Mouse (Mus musculus) heart, adult 18-20 months (tissue): ENCODE results near the gene Gm10073. TPM values are rescaled to one million over a fixed set of nuclear protein-coding genes. Genes with fewer than 3 reads are reported as not detected.
"Not testable (repeated sequence)": the region's sequence is repeated elsewhere in the genome, so short reads cannot be mapped to it uniquely, and the experiment has no call there.

Experiments
- DNase-seq, 2 experiments: peaks; one replicate each; pipeline ENCODE4 v3.0.0; 2021 to 2022; ENCODE audit warnings: mixed read lengths in 1 of 2
- long read RNA-seq, 2 experiments: library from polyadenylated mRNA; stranded (forward); transcript quantifications; one replicate each; pipeline ENCODE4 v2.0.0; 2021
- total RNA-seq, 2 experiments: library from RNA; stranded (reverse); gene quantifications; 2 replicates each; pipeline ENCODE4 v1.2.3; 2021

Gm10073 gene
- total RNA-seq: 100 to 1,000 TPM; 123 to 131 TPM
- long read RNA-seq, experiment 1, partial matches to known transcripts: 0 of 3 reads
- long read RNA-seq, experiment 1, other reads (novel, unspliced or antisense): 0 of 3 reads
- long read RNA-seq, experiment 2, partial matches to known transcripts: 0 of 2 reads
- long read RNA-seq, experiment 2, other reads (novel, unspliced or antisense): 0 of 2 reads

- DNase-seq: not testable (repeated sequence)
Measured at GRCm38 (mm10) chr8:106573168-106573567, at the start of gene Gm10073. Gene Gm10073, minus strand, starts transcription at chr8:106573461.

DNA sequence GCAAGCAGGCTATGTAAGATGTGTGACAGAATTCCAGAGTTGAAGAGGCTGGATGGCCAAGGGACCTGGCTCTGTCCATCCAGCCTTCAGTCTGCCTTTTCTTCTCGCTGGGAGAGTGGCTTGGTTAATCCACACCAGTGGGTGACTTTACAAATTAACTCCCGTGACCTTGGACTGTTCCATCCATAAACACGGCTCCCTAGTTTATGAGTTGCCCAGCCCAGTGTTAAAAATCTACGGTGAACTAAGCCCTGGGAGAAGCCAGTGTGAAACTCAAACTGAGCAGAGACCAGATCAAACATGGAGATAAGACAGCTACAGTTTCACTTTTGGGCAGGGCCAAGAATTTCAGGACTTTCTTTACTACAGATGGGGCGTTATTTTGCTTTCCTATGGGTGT lies 49.8 kb upstream of the Gm10073 start:
- no peak for DNase-seq

DNA sequence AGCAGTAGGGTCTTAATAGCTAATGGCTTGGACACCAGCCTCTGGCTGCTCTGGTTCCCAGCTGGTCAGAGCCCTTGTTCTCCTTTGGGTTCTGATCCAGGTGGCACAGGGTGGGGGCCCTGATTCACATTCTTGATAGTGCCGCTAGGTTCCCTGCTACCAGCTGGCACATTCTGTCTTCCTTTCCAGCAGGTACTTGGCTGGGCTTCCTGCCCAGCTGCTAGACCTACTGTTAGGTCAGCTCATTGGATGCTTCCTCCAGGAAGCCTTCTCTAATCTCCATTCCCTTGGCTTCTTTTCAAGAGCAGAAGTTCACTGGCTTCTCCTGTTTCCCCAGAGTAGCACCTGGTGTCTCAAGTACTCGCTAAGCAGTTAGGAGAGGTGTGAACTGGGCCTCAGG lies 47.2 kb upstream of the Gm10073 start:
- no peak for DNase-seq

DNA sequence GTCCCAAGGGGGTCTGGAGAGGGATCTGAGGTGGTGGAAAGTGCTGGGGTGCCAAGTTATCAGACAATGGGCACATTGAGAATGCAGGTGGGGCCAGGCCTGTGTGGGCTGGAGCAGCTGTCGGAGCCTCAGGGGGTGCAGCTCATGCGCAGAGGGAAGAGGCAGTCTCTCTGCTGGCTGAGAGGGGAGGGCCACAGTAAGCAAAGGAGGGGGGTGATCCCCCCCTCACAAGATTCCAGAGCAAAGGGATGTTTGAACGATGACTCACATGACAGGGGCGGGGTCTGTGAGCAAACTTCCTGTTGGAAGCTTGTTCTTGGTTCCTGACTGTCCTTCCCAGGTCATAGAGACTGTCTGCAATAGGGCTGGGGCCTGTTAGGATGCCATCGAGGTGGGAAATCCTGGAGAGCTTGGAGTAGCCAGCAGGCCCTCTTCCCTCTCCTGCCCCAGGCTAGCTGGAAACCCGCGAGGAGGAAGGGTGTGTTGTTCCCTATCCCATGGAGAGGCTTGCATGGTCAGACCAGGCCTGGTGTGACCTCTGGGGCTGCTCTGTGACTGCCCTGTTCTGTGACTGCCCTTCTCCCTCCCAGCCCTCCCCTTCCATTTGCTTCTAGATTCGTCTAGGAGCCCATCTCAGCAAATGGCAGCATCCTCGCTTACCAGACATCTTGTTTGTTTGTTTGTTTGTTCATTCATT lies 46.4 kb upstream of the Gm10073 start:
- peak; percentile 34 to 52 for DNase-seq

- no peak for DNase-seq
Measured at GRCm38 (mm10) chr8:106618324-106618723, 45.1 kb upstream of the Gm10073 start.

GRCm38 (mm10) chr8:106617865-106618264 lies 44.6 kb upstream of the Gm10073 start:
- no peak for DNase-seq

GRCm38 (mm10) chr8:106617196-106617595 lies 43.9 kb upstream of the Gm10073 start:
- no peak for DNase-seq

DNA sequence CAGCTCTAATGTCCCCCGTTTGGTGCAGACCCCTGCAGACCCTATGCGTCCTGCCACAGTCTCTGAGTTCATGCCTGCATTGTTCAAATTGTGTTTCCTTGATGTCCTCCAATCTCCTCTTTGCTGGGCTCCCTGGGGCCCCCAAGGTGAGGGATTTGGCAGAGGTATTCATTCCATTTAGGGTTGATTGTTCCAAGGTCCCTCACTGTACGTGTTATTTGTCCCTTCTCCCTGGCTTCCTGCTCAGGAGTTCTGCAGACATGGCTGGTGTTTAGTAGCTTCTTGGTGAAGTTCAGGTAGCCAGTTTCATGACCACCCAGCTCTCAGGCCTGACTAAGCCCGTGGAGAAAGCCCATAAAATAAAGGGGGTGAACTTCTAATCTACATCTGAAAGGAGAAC lies 43.4 kb upstream of the Gm10073 start:
- DNase-seq: no peak

DNA sequence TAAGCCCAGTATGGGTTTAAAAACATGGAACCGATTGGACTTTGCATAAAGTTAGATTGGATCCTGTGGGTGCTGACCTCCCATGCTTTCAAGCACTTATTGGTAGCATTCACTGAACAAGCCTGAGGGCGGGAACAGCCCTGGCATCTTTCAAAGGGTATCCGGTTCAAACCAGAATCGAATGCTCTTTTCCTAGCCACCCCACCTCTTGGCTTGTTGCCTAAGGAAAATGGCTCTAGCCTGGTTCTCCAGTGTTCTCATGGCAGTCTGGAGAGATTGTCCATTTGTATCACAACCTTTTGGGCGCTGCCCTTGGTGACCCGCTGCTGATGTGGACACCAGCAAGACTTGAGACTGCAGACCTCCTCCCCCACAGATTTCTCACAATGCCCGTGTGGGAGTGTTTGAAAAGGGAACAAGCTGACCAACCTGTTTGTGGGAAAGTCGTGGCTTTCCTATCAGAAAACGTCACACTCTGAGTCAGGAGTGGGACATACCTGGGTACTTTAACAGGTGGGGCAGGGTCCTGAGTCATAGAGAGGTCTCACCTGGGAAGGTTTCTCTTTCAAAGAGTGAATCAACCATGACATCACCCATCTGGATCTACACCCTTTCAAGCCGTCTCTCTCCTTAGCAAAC lies 42.5 kb upstream of the Gm10073 start:
- DNase-seq: no peak

- DNase-seq: no peak
Measured at GRCm38 (mm10) chr8:106614704-106615103, 41.4 kb upstream of the Gm10073 start.

DNA sequence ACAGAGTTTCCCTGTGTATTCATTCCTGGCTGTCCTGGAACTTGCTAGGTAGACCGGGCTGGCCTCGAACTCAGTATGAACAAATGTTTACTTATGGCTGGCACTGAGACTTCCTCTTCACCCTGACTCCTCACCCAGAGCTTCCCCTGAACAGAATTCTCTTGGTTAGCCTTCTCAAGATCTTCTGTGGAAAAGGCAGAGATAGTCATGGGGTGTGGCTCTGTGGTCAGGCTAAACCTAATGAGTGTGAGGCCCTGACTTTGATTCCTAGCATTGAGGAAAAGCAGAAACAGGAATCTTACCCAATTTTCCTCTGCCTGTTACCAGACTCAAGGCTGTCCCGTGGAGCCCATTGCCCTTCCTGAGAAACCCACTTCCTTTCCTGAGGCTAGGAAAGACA lies 38.8 kb upstream of the Gm10073 start:
- no peak for DNase-seq

- DNase-seq: no peak
Measured at GRCm38 (mm10) chr8:106610958-106611640, 37.8 kb upstream of the Gm10073 start.

GRCm38 (mm10) chr8:106609076-106609903 lies 36.0 kb upstream of the Gm10073 start:
- DNase-seq: no peak

DNA sequence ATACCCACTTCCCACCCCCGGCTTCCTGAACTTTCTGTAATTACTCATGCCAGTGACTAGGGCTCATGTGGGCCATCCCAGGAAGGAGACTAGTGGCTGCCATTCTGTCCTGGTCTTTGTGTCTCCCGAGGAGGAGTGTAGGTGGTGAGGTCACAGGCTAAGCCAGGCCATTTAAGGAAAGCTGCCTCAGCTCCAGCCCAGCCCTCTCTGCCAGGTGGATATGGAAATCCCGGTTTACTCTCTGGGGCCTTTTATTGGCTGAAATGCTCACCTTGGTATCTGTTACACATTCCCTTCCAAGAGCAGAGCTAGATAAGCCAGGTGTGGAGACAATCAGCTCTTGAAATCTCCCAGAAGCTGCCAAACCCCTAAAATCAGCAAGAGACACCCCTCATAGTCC lies 35.2 kb upstream of the Gm10073 start:
- DNase-seq: no peak

GRCm38 (mm10) chr8:106607783-106608182 lies 34.5 kb upstream of the Gm10073 start:
- not testable (repeated sequence) for DNase-seq

GRCm38 (mm10) chr8:106606601-106607145 lies 33.4 kb upstream of the Gm10073 start:
- DNase-seq: no peak

DNA sequence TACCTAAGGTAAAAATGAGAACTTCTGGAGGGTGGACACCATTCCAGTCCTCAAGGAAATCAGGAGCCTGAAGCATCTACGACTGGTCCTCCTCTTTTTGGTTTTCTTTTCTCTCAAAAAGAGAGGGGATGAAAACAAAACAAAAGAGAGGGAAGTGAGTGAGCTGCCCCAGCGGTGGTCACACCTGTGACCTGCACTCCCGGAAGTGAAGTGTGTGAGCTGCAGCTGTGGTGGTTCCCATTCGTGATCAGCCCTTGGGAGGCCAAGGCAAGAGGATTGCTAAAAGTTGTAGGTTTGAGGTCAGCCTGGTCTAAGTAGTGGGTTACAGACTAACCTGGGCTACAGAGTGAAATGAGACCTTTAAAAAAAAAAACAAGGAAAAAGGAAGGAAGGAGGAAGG lies 32.9 kb upstream of the Gm10073 start:
- no peak for DNase-seq

DNA sequence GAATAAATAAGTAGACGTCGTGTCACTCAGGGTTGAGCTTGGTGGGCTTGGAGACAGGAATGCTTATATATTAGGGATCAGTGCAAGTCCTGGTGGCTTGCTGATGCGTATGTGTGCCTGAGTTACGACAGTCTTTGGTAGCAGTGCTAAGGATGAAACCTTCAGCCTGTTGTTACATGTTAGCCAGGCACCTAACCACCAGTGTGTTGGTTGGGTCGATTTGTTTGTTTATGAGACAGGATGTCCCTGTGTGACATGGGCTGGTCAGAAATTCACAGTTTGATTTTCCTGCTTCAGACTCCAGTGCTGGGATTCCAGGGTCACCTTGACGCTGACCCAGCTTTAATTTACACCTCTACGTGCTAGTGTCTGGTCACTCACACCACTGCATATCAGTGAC lies 32.4 kb upstream of the Gm10073 start:
- DNase-seq: no peak

GRCm38 (mm10) chr8:106603933-106604332 lies 30.7 kb upstream of the Gm10073 start:
- no peak for DNase-seq

DNA sequence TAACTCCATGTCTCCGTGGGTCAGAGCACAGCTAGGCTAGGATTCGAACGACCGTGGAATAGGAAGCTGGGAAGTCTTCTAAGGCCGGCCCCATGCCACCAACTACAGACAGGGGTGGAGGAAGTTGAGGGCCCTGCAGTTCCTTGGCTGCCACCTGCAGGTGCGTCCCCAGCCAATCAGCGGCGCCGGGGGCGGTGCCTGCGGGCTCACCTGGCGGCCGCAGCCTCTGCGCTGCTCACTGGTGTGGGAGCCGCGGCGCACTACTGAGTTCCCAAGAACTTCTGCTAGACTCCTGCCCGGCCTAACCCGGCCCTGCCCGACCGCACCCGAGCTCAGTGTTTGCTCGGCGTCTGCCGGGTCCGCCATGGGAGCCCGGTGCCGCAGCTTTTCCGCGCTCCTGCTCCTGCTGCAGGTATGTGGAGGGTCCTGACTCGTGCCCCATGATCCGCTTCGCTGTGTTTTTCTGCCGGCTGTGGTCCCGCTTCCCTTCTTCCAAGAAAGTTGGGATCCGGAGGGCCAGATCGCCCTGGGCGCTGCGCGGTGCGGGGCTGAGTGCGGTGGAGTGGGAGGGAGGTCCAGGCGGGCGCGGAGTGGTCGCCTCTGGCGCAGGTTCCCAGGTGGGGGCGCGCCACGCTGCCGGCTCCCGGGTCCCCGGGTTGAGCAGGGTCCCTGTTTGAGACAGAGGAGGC lies 30.0 kb upstream of the Gm10073 start, which contains the start of gene Cdh1:
Gene Cdh1 (plus strand): TSS at position 221 of the 689 bp plus-strand sequence.
- DNase-seq: peak in 1 of 2 experiments; percentile 2
